Mouse (Mus musculus) limb, embryonic 15.5 days (tissue): ENCODE results near the gene Cers6. TPM values are rescaled to one million over a fixed set of nuclear protein-coding genes. Genes with fewer than 3 reads are reported as not detected.

Experiments used
- ATAC-seq: fragments of 200-750 bp; cut with Nextera tagmentation; 2 replicates; pipeline ENCODE4 v1.8.0; 2017; ENCODE audit warnings: low read depth, moderate TSS enrichment; ENCODE audit not compliant: insufficient number of reproducible peaks, low FRiP score, low TSS enrichment
- H3K27ac ChIP-seq: fragments of 300-500 bp; sonication (generic); 2 replicates; pipeline ENCODE4 v1.5.1; 2015; ENCODE audit warnings: moderate library complexity, mild to moderate bottlenecking, inconsistent platforms
- H3K27me3 ChIP-seq: fragments of 300-500 bp; sonication (generic); 2 replicates; pipeline ENCODE4 v1.6.1; 2015; ENCODE audit warnings: inconsistent platforms
- H3K36me3 ChIP-seq: fragments of 300-500 bp; sonication (generic); 2 replicates; pipeline ENCODE4 v1.6.1; 2015; ENCODE audit warnings: inconsistent platforms
- H3K4me1 ChIP-seq: fragments of 300-500 bp; sonication (generic); 2 replicates; pipeline ENCODE4 v1.6.1; 2015; ENCODE audit warnings: inconsistent platforms
- H3K4me2 ChIP-seq: fragments of 300-500 bp; sonication (generic); 2 replicates; pipeline ENCODE4 v1.6.1; 2015; ENCODE audit warnings: mild to moderate bottlenecking, inconsistent platforms
- H3K4me3 ChIP-seq: fragments of 300-500 bp; sonication (generic); 2 replicates; pipeline ENCODE4 v1.5.1; 2015; ENCODE audit warnings: mild to moderate bottlenecking, inconsistent platforms
- H3K9ac ChIP-seq: fragments of 300-500 bp; sonication (generic); 2 replicates; pipeline ENCODE4 v1.6.1; 2015; ENCODE audit warnings: inconsistent platforms
- H3K9me3 ChIP-seq: fragments of 300-500 bp; sonication (generic); 2 replicates; pipeline ENCODE4 v1.6.1; 2016; ENCODE audit warnings: inconsistent platforms
- WGBS: fragments of 180-500 bp; shearing (Covaris S2); methylation state at CpG from one replicate; pipeline ENCODE4 v1.1.7; 2015; 5-methylcytosine and 5-hydroxymethylcytosine counted together
- polyA plus RNA-seq: library from polyadenylated mRNA; unstranded; fragments of >200 nt; fragmentation: Nextera tagmentation; extraction: Ambion mirVana; gene quantifications from 2 replicates; pipeline ENCODE4 v1.2.1, GENCODE M21; 2015

The Cers6 gene
- polyA plus RNA-seq, 1 experiment from 2014 or later = 27.6 TPM

- Histone ChIP-seq H3K9me3 (no peaks in the 10 kb centered on the region), H3K36me3 (no peaks in the 10 kb centered on the region), H3K4me2 (no peak overlapping the region), H3K4me3 (no peak overlapping the region), H3K9ac (no peak overlapping the region), H3K27me3 (no peaks in the 10 kb centered on the region), H3K27ac (no peak overlapping the region), H3K4me1 (no peaks in the 10 kb centered on the region)
- no peak for ATAC-seq
- WGBS = 44% methylated on average over 4 of the region's 4 CpGs
These were observed 71.0 kb downstream of the Cers6 start for GRCm38 (mm10) chr2:68932240-68932639.

GRCm38 (mm10) chr2:68932656-68933055 is 71.4 kb downstream of the Cers6 start:
- H3K4me3 ChIP-seq = no peak overlapping the region
- H3K9ac ChIP-seq = no peak overlapping the region
- no peak overlapping the region for H3K27ac ChIP-seq
- H3K36me3 ChIP-seq = 0 out of 2 replicates have a peak, but pooled peaks cover 2% of the 10 kb centered on the region
- H3K9me3 ChIP-seq = no peaks in the 10 kb centered on the region
- no peak overlapping the region for H3K4me2 ChIP-seq
- WGBS = 83% methylated on average over 4 of the region's 4 CpGs
- H3K27me3 ChIP-seq = no peaks in the 10 kb centered on the region
- no peak for ATAC-seq
- H3K4me1 ChIP-seq = no peaks in the 10 kb centered on the region

GRCm38 (mm10) chr2:68934651-68935050 is 73.4 kb downstream of the Cers6 start:
- Histone ChIP-seq H3K9me3 (no peaks in the 10 kb centered on the region), H3K4me2 (no peak overlapping the region), H3K27me3 (no peaks in the 10 kb centered on the region), H3K36me3 (0 out of 2 replicates have a peak, but pooled peaks cover 3% of the 10 kb centered on the region), H3K27ac (no peak overlapping the region), H3K9ac (no peak overlapping the region), H3K4me3 (no peak overlapping the region), H3K4me1 (no peaks in the 10 kb centered on the region)
- ATAC-seq = no peak
- WGBS = 72% methylated on average over 6 of the region's 6 CpGs

DNA sequence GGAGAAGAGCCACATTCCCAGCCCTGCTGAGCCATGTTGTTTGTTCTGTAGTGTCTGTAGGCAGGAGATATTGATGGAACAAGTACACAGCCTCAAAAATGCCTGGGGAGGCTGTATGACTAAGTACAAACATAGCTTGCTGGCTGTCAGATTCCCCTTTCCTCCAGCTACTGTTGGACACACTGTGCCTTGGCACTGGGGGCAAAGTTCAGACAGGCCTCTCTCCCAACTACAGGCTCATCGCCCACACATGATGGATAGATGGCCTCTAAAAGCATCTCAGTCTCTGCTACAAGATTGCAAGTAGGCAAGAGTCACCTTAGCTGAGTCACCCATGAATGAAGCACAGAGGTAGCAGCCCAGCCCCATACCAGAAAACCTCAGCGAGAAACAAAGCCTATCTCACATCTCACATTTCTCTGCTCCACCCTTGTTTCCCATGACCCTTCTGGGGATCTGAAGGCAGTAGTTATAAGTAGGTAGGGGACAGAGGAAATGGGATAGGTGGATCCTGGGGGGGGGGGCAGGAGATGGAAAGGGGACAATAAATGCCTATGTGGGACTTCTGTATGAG is 74.6 kb downstream of the Cers6 start:
- H3K4me2 ChIP-seq = no peak overlapping the region
- H3K36me3 ChIP-seq = 0 out of 2 replicates have a peak, but pooled peaks cover 3% of the 10 kb centered on the region
- no peaks in the 10 kb centered on the region for H3K9me3 ChIP-seq
- 81% methylated on average over 2 of the region's 2 CpGs for WGBS
- H3K4me1 ChIP-seq = no peaks in the 10 kb centered on the region
- H3K27me3 ChIP-seq = no peaks in the 10 kb centered on the region
- ATAC-seq = no peak
- no peak overlapping the region for H3K4me3 ChIP-seq
- H3K27ac ChIP-seq = no peak overlapping the region
- no peak overlapping the region for H3K9ac ChIP-seq

GRCm38 (mm10) chr2:68936773-68937172 is 75.5 kb downstream of the Cers6 start:
- Histone ChIP-seq H3K9me3 (no peaks in the 10 kb centered on the region), H3K27ac (no peak overlapping the region), H3K4me2 (no peak overlapping the region), H3K27me3 (no peaks in the 10 kb centered on the region), H3K4me3 (no peak overlapping the region), H3K4me1 (no peaks in the 10 kb centered on the region), H3K9ac (no peak overlapping the region), H3K36me3 (0 out of 2 replicates have a peak, but pooled peaks cover 3% of the 10 kb centered on the region)
- WGBS = 85% methylated on average over 4 of the region's 4 CpGs
- no peak for ATAC-seq

GRCm38 (mm10) chr2:68937833-68938232 is 76.6 kb downstream of the Cers6 start:
- Histone ChIP-seq H3K9me3 (no peaks in the 10 kb centered on the region), H3K27me3 (no peaks in the 10 kb centered on the region), H3K27ac (no peak overlapping the region), H3K36me3 (0 out of 2 replicates have a peak, but pooled peaks cover 3% of the 10 kb centered on the region), H3K4me1 (no peaks in the 10 kb centered on the region), H3K4me2 (no peak overlapping the region), H3K4me3 (no peak overlapping the region), H3K9ac (no peak overlapping the region)
- 95% methylated on average over 3 of the region's 3 CpGs for WGBS
- ATAC-seq = no peak

DNA sequence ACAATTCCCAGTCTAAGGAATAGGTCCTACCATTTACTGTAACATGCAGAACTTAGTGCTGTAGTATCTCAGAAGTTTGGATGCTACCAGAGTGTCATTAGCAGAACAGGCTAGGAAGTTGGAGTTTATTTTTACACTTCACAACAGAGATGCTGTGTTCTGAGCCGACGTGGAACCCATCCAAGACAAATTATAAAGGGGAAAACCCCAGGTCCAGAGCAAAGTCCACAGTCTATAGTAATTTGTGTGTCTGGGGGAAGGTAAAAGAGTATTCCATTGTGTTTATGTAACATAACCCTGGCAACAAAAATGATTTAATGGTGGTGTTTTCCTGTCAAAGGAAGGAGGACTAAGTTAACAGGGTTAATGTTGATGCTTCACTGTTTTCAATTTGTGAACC is 83.7 kb downstream of the Cers6 start:
- Histone ChIP-seq H3K4me2 (no peak overlapping the region), H3K4me1 (0 out of 2 replicates have a peak, but pooled peaks cover 3% of the 10 kb centered on the region), H3K4me3 (no peak overlapping the region), H3K9ac (no peak overlapping the region), H3K36me3 (peaks cover 5% of the 10 kb centered on the region; the same call in 1 of the 2 replicates), H3K27me3 (no peaks in the 10 kb centered on the region), H3K27ac (no peak overlapping the region), H3K9me3 (no peaks in the 10 kb centered on the region)
- WGBS = 57% methylated on average over 2 of the region's 2 CpGs
- no peak for ATAC-seq

GRCm38 (mm10) chr2:68945976-68946375 is 84.7 kb downstream of the Cers6 start:
- no peak overlapping the region for H3K9ac ChIP-seq
- H3K36me3 ChIP-seq = peaks cover 6% of the 10 kb centered on the region; the same call in 1 of the 2 replicates
- WGBS = 85% methylated on average over 2 of the region's 2 CpGs
- no peak overlapping the region for H3K4me3 ChIP-seq
- no peaks in the 10 kb centered on the region for H3K9me3 ChIP-seq
- no peak overlapping the region for H3K4me2 ChIP-seq
- no peaks in the 10 kb centered on the region for H3K27me3 ChIP-seq
- H3K4me1 ChIP-seq = 0 out of 2 replicates have a peak, but pooled peaks cover 3% of the 10 kb centered on the region
- no peak overlapping the region for H3K27ac ChIP-seq
- no peak for ATAC-seq

DNA sequence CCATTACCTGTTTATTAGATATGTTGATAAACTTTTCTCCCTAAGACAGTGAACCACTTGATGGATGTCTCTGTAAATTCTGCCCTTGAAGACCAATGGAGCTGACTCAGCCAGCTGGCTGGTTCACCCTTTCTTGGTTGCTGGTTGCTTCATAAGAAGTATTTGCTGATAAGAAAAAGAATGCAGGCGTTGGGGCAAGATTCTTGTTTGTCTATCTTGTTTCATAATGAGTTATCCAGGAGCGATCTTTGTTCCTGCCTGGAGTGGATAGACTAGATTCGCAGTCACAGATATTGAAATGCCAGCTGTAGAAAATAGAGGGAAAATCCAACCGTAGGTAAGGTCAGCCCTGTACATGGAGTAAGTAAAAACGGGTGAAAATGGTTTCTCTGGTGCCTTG is 85.6 kb downstream of the Cers6 start:
- Histone ChIP-seq H3K36me3 (peaks cover 6% of the 10 kb centered on the region; the same call in 1 of the 2 replicates), H3K4me2 (no peak overlapping the region), H3K9ac (no peak overlapping the region), H3K4me1 (0 out of 2 replicates have a peak, but pooled peaks cover 3% of the 10 kb centered on the region), H3K9me3 (no peaks in the 10 kb centered on the region), H3K4me3 (no peak overlapping the region), H3K27ac (no peak overlapping the region), H3K27me3 (no peaks in the 10 kb centered on the region)
- ATAC-seq = no peak
- 83% methylated on average over 5 of the region's 5 CpGs for WGBS

- Histone ChIP-seq H3K4me3 (no peak overlapping the region), H3K27me3 (no peaks in the 10 kb centered on the region), H3K4me2 (no peak overlapping the region), H3K4me1 (0 out of 2 replicates have a peak, but pooled peaks cover 3% of the 10 kb centered on the region), H3K9ac (no peak overlapping the region), H3K27ac (no peak overlapping the region), H3K9me3 (no peaks in the 10 kb centered on the region), H3K36me3 (peaks cover 6% of the 10 kb centered on the region; the same call in 1 of the 2 replicates)
- ATAC-seq = no peak
- 83% methylated on average over 2 of the region's 2 CpGs for WGBS
These were observed 87.9 kb downstream of the Cers6 start for GRCm38 (mm10) chr2:68949137-68949536.

DNA sequence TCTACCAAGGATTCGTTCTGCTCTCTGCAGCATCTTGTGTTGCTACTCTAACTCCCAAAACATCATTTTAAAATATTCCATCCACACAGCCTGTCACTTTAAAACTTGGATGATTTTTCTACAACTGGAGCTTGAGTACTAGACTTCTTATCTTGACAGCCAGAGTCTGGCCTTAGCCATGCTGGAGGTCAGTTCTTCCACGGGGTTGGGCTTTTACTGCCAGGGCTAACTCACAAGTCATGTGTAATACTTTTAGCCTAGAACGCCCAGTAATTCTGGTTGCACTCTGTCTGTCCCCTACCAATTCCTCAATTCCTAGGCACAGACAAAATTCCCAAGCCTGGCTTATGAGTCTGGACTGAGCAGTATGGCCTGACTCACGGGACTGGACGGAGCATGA is 88.5 kb downstream of the Cers6 start:
- Histone ChIP-seq H3K9me3 (no peaks in the 10 kb centered on the region), H3K4me2 (no peak overlapping the region), H3K4me1 (0 out of 2 replicates have a peak, but pooled peaks cover 3% of the 10 kb centered on the region), H3K4me3 (no peak overlapping the region), H3K9ac (no peak overlapping the region), H3K27me3 (no peaks in the 10 kb centered on the region), H3K27ac (no peak overlapping the region), H3K36me3 (peaks cover 6% of the 10 kb centered on the region; the same call in 1 of the 2 replicates)
- WGBS = 88% methylated on average over 5 of the region's 5 CpGs
- ATAC-seq = no peak

GRCm38 (mm10) chr2:68951706-68952105 is 90.5 kb downstream of the Cers6 start:
- WGBS = 94% methylated on average over 3 of the region's 3 CpGs
- H3K27ac ChIP-seq = no peak overlapping the region
- no peak for ATAC-seq
- H3K9me3 ChIP-seq = no peaks in the 10 kb centered on the region
- no peaks in the 10 kb centered on the region for H3K4me1 ChIP-seq
- no peak overlapping the region for H3K4me3 ChIP-seq
- no peak overlapping the region for H3K4me2 ChIP-seq
- peaks cover 6% of the 10 kb centered on the region; the same call in 1 of the 2 replicates for H3K36me3 ChIP-seq
- no peaks in the 10 kb centered on the region for H3K27me3 ChIP-seq
- no peak overlapping the region for H3K9ac ChIP-seq
